27 mouse cellular contexts compared by ENCODE assay signal in the genomic region with DNA sequence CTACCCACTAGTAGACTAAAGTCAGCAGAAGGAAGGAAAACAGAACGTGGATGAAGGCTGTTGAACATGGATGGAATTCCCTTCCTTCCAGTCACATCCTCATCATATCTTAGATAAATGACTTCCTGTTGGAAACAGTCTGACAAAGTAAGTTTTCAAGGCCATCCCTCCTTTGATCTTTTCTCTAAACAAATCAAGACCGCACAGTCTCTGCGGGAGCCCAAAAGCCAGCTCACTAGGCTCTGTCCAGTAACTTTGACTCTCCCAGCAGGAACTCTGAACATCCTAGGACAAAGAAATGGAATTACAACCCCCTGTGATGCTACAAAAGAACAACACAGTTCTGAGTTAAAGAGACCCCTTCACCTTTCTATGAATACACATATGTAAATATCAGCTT.
DNase-seq lines count a peak whose midpoint lies in the region; ATAC-seq and TF ChIP-seq lines count a peak whose summit lies in the region.
"Had no signal": no experiment of that assay in that cellular context is flagged by ENCODE, and none has a peak within 500 bp of the region (broad histone marks: within the 10 kb centered on the region; RNA-seq: fewer than 3 reads in every experiment).

No protein-coding gene starts in this region.

- no peak overlapping the region for H3K27ac ChIP-seq in lung, embryonic 14.5 days (ENCODE audit: low read depth)
- H3K27ac ChIP-seq in kidney, embryonic 16.5 days (ENCODE audit: low read length), result no peak overlapping the region
- no peak overlapping the region for H3K27ac ChIP-seq in liver, embryonic 12.5 days
- H3K27ac ChIP-seq: embryonic facial prominence, embryonic 13.5 days; embryonic facial prominence, embryonic 15.5 days; forebrain, embryonic 10.5 days; forebrain, embryonic 12.5 days had no signal

- H3K4me2 ChIP-seq in lung, embryonic 14.5 days, result no peak overlapping the region
- no peak overlapping the region for H3K4me2 ChIP-seq in kidney, embryonic 16.5 days (replicated peaks; ENCODE audit: low read depth, low read length)
- H3K4me2 ChIP-seq in liver, embryonic 12.5 days, result no peak overlapping the region
- H3K4me2 ChIP-seq: embryonic facial prominence, embryonic 13.5 days; embryonic facial prominence, embryonic 15.5 days; forebrain, embryonic 12.5 days had no signal

- H3K9me3 ChIP-seq in lung, embryonic 14.5 days (ENCODE audit: low read depth, low read length), result no peaks in the 10 kb centered on the region
- peaks cover 10% of the 10 kb centered on the region; the same call in 1 of the 2 replicates for H3K9me3 ChIP-seq in kidney, embryonic 16.5 days (ENCODE audit: low read length)
- H3K9me3 ChIP-seq in liver, embryonic 12.5 days (replicated peaks), result peaks cover 14% of the 10 kb centered on the region
- H3K9me3 ChIP-seq: embryonic facial prominence, embryonic 15.5 days had no signal

- no peak for TF ChIP-seq POLR2A in brain, embryonic 14.5 days (IDR thresholded peaks at IDR 0.05; ENCODE audit: borderline replicate concordance, extremely low read depth, insufficient read depth, insufficient read length, poor library complexity, severe bottlenecking)

- WGBS in lung, embryonic 14.5 days, result 32% methylated on average over 3 of the region's 3 CpGs
- 45% methylated on average over 3 of the region's 3 CpGs for WGBS in kidney, embryonic 16.5 days
- WGBS in liver, embryonic 12.5 days (ENCODE audit: insufficient replicate concordance), result 73% methylated on average over 3 of the region's 3 CpGs

- peaks cover 4% of the 10 kb centered on the region; the same call in 1 of the 2 replicates for H3K36me3 ChIP-seq in lung, embryonic 14.5 days (ENCODE audit: insufficient read depth)
- peaks cover 18% of the 10 kb centered on the region for H3K36me3 ChIP-seq in kidney, embryonic 16.5 days (ENCODE audit: insufficient read depth, low read length)
- H3K36me3 ChIP-seq in liver, embryonic 12.5 days, result no peaks in the 10 kb centered on the region
- H3K36me3 ChIP-seq: forebrain, embryonic 12.5 days had no signal

- ATAC-seq in lung, embryonic 14.5 days (ENCODE audit: insufficient read depth), result no peak
- no peak for ATAC-seq in kidney, embryonic 16.5 days (ENCODE audit: low FRiP score, low TSS enrichment)
- ATAC-seq in liver, embryonic 12.5 days, result no peak
- ATAC-seq: activated CD4-positive, CD25-positive, alpha-beta regulatory T cell, adult 4 months; CD4-positive, CD25-positive, alpha-beta regulatory T cell, adult 4 months; forebrain, embryonic 14.5 days; forebrain, embryonic 16.5 days; Patski had no signal

- peak; percentile 55 for DNase-seq in lung, embryonic 14.5 days
- DNase-seq in lung, postnatal 14 days, result no peak
- peak; percentile 82 for DNase-seq in R1 (ENCODE audit: low read depth, low spot score)
- DNase-seq in brain, embryonic 14.5 days (ENCODE audit: low read depth), result peak; percentile 6
- DNase-seq: adrenal gland, adult 8-10 months; adrenal gland, postnatal 14 days; B cell, adult 2 months; cerebellum, adult 11 months; cerebellum, adult 18-20 months; cerebellum, adult 8-10 months; cerebellum, adult 9-11 months; cerebellum, postnatal 14 days; cerebellum, postnatal 36 days; embryo, embryonic 11 days had no signal

- no peaks in the 10 kb centered on the region for H3K27me3 ChIP-seq in lung, embryonic 14.5 days (ENCODE audit: insufficient read depth, low read length)
- H3K27me3 ChIP-seq in kidney, embryonic 16.5 days (ENCODE audit: insufficient read depth, low read length), result no peaks in the 10 kb centered on the region
- no peaks in the 10 kb centered on the region for H3K27me3 ChIP-seq in liver, embryonic 12.5 days (replicated peaks)
- H3K27me3 ChIP-seq: CH12.LX; embryonic facial prominence, embryonic 13.5 days; embryonic facial prominence, embryonic 15.5 days; forebrain, embryonic 12.5 days; Patski had no signal

- H3K4me3 ChIP-seq in lung, embryonic 14.5 days (ENCODE audit: low read depth, low read length), result no peak overlapping the region
- no peak overlapping the region for H3K4me3 ChIP-seq in kidney, embryonic 16.5 days (ENCODE audit: low read length)
- no peak overlapping the region for H3K4me3 ChIP-seq in liver, embryonic 12.5 days
- H3K4me3 ChIP-seq: embryonic facial prominence, embryonic 13.5 days; embryonic facial prominence, embryonic 15.5 days; erythroblast, embryonic 14.5 days; forebrain, embryonic 10.5 days; forebrain, embryonic 12.5 days had no signal

- no peak for TF ChIP-seq CTCF in lung, embryonic 14.5 days (IDR thresholded peaks at IDR 0.05; ENCODE audit: low read depth)
- TF ChIP-seq CTCF in brain, embryonic 14.5 days (IDR thresholded peaks at IDR 0.05; ENCODE audit: borderline replicate concordance, extremely low read depth, insufficient read depth, insufficient read length), result no peak

- no peak overlapping the region for H3K9ac ChIP-seq in lung, embryonic 14.5 days
- H3K9ac ChIP-seq in kidney, embryonic 16.5 days (replicated peaks; ENCODE audit: low read length), result no peak overlapping the region
- no peak overlapping the region for H3K9ac ChIP-seq in liver, embryonic 12.5 days
- H3K9ac ChIP-seq: embryonic facial prominence, embryonic 13.5 days; embryonic facial prominence, embryonic 15.5 days; forebrain, embryonic 12.5 days had no signal

- H3K4me1 ChIP-seq in lung, embryonic 14.5 days (ENCODE audit: insufficient read depth), result no peaks in the 10 kb centered on the region
- H3K4me1 ChIP-seq in kidney, embryonic 16.5 days (ENCODE audit: insufficient read depth, low read length), result peaks cover 8% of the 10 kb centered on the region; the same call in 1 of the 2 replicates
- no peaks in the 10 kb centered on the region for H3K4me1 ChIP-seq in liver, embryonic 12.5 days
- H3K4me1 ChIP-seq: forebrain, embryonic 10.5 days; forebrain, embryonic 12.5 days had no signal
